Mouse (Mus musculus): Measurements from ENCODE around the gene Actr1a.

The Actr1a gene

DNA sequence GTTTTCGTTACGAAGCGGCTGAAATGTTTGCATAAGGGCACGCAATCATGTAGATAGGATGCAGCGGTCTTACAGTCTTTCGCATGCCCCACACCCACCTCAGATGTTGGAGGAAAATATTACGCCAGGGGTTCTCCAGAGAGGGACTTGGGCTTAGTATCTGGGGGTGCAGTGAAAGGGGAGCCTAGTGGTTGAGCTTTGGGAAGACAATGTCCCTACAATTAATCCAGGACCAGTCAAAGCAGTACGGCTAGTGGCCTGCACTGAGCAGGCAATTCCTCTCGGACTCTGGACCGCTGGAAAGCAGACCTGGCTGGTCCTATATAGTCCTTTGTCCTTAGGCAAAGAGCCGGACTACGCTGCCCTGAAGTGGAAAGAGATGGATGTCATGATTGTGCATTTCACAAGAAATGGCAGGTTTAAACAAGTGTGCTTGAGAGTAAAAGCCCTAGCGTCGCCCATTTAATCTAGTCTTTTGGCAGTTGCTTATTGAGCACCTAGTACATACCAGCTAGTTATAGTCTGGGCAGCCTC is 68.0 kb downstream of the Actr1a start:
- no peak for DNase-seq (ENCODE audit: low spot score)

Measured in ovary, adult 18-20 months (tissue).